Mouse (Mus musculus) limb, embryonic 14.5 days (tissue): ENCODE measurements around the gene Fchsd2. TPM values are rescaled to one million over a fixed set of nuclear protein-coding genes. Genes with fewer than 3 reads are reported as not detected.
A peak's percentile ranks its signal among the peaks of the same experiment; 100 is the strongest.

Source experiments
- ATAC-seq: fragments of 200-750 bp; cut with Nextera tagmentation; 2 replicates; pipeline ENCODE4 v1.8.0; 2017; ENCODE audit warnings: low read depth, moderate number of reproducible peaks, moderate TSS enrichment; ENCODE audit not compliant: low FRiP score
- DNase-seq: peaks from one replicate; pipeline ENCODE4 v3.0.0-alpha.2; 2015; ENCODE audit warnings: low spot score
- H3K27ac ChIP-seq: fragments of 300-500 bp; sonication (generic); replicated peaks from 2 replicates; pipeline ENCODE4 v1.5.1; 2014; ENCODE audit warnings: low read depth, mild to moderate bottlenecking, low read length, moderate library complexity, mixed read lengths
- H3K27me3 ChIP-seq: fragments of 300-500 bp; sonication (generic); 2 replicates; pipeline ENCODE4 v1.6.1; 2014; ENCODE audit warnings: low read length, mixed read lengths; ENCODE audit not compliant: control insufficient read depth, insufficient read depth
- H3K36me3 ChIP-seq: fragments of 300-500 bp; sonication (generic); 2 replicates; pipeline ENCODE4 v1.6.1; 2014; ENCODE audit warnings: mild to moderate bottlenecking, low read length, moderate library complexity, mixed read lengths; ENCODE audit not compliant: control insufficient read depth, insufficient read depth
- H3K4me1 ChIP-seq: fragments of 300-500 bp; sonication (generic); 2 replicates; pipeline ENCODE4 v1.6.1; 2014; ENCODE audit warnings: antibody characterized with exemption, low read length, mixed read lengths; ENCODE audit not compliant: control insufficient read depth, insufficient read depth
- H3K4me2 ChIP-seq: fragments of 300-500 bp; sonication (generic); replicated peaks from 2 replicates; pipeline ENCODE4 v1.6.1; 2014; ENCODE audit warnings: low read depth, mild to moderate bottlenecking, low read length, moderate library complexity; ENCODE audit not compliant: severe bottlenecking
- H3K4me3 ChIP-seq: fragments of 300-500 bp; sonication (generic); replicated peaks from 2 replicates; pipeline ENCODE4 v1.5.1; 2014; ENCODE audit warnings: low read length
- H3K9ac ChIP-seq: fragments of 300-500 bp; sonication (generic); 2 replicates; pipeline ENCODE4 v1.6.1; 2014; ENCODE audit warnings: mild to moderate bottlenecking, low read depth, low read length, moderate library complexity; ENCODE audit not compliant: severe bottlenecking
- H3K9me3 ChIP-seq: fragments of 300-500 bp; sonication (generic); 2 replicates; pipeline ENCODE4 v1.6.1; 2016; ENCODE audit warnings: low read length; ENCODE audit not compliant: control insufficient read depth
- POLR2A ChIP-seq: fragments of 200-500 bp; IDR thresholded peaks from 2 replicates; pipeline ENCODE4 v1.8.0; 2012; ENCODE audit warnings: inconsistent platforms, mild to moderate bottlenecking, moderate library complexity, borderline replicate concordance; ENCODE audit not compliant: insufficient read depth, insufficient read length; ENCODE audit errors: extremely low read depth
- WGBS: fragments of 180-500 bp; shearing (Covaris S2); extraction: QIAGEN DNeasy Blood & Tissue Kit; methylation state at CpG from one replicate; pipeline ENCODE4 v1.1.7; 2014; 5-methylcytosine and 5-hydroxymethylcytosine counted together
- polyA plus RNA-seq, 2 experiments: library from polyadenylated mRNA; depleted of rRNA in 1 of 2; stranded (reverse) in 1 of 2; unstranded in 1 of 2; fragments of >200 nt; fragmentation: Nextera tagmentation in 1 of 2; extraction: Ambion mirVana in 1 of 2; gene quantifications; 2 replicates each; pipeline versions ENCODE4 v1.2.1 to v1.2.3; 2012 to 2014

Gene Fchsd2
- polyA plus RNA-seq, 2 experiments: 19.9 to 21.9 TPM

DNA sequence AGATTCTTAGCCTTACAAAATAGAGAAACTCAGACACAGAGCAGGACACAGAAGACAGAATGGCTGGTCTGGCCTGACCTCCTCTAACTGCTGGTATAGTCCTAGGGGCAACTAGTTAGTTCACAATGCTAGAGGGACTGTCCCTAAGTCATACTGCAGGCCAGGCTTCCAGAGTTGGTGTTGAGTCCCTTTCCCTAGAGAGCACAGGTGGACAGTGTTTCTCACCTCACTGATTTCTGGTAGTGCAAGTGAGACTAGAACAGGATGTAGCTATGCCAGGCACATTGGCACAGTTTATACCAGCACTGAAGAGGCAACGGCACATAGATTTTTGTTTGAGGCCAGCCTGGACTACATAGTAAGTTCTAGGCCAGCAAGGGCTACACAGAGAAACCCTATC lies 200.0 kb downstream of the Fchsd2 start:
- H3K9me3 ChIP-seq: no peaks in the 10 kb centered on the region
- H3K27ac ChIP-seq: no peak overlapping the region
- DNase-seq (no peak), ATAC-seq (no peak)
- H3K4me2 ChIP-seq: no peak overlapping the region
- WGBS: 94% methylated on average over 1 of the region's 1 CpGs
- peaks cover 9% of the 10 kb centered on the region; the same call in 1 of the 2 replicates for H3K4me1 ChIP-seq
- no peaks in the 10 kb centered on the region for H3K27me3 ChIP-seq
- TF ChIP-seq POLR2A: no peak
- H3K9ac ChIP-seq: no peak overlapping the region
- peaks cover 36% of the 10 kb centered on the region for H3K36me3 ChIP-seq
- no peak overlapping the region for H3K4me3 ChIP-seq

DNA sequence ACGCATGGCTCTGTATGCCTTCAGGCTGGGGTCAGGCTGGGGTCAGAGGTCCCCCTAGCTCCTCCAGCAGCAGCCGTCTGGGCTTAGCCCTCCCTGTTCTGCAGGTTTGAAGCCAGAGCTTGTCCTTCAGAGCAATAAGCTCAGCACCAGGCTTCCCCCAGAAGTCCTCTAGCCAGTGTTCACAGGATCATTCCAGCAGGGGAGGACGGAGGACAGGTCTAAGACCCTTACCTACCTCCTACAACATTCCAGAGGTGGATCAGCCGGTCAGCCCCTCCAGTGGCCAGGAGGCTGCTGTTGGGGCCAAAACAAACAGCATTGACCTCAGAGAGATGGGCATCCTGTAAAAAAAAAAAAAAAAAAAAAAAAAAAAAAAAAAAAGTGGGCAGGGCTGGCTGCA lies 200.5 kb downstream of the Fchsd2 start:
- TF ChIP-seq POLR2A: no peak
- ATAC-seq (no peak), DNase-seq (no peak)
- H3K4me1 ChIP-seq: peaks cover 9% of the 10 kb centered on the region; the same call in 1 of the 2 replicates
- H3K9ac ChIP-seq: no peak overlapping the region
- no peaks in the 10 kb centered on the region for H3K27me3 ChIP-seq
- no peaks in the 10 kb centered on the region for H3K9me3 ChIP-seq
- 56% methylated on average over 4 of the region's 4 CpGs for WGBS
- peaks cover 32% of the 10 kb centered on the region for H3K36me3 ChIP-seq
- no peak overlapping the region for H3K27ac ChIP-seq
- H3K4me3 ChIP-seq: no peak overlapping the region
- H3K4me2 ChIP-seq: no peak overlapping the region

DNA sequence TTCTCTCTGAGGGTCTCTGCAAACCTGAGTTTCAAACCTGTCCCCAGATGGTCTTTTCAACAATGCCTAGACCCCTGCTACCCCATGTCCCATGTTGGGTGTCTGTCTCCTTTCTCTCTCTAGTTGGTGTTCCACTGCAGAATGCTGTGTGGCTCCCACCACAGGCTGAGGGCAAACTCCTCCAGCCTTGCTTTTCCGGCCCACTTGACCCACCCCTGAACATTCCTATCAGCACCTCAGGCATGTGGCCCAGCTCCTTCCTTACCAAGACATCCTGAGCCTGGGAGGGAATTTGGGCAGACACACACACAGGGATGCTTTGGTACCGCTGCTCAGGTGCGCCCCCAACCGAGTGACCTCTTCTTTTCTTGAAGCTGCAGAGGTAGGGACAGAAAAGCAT lies 200.9 kb downstream of the Fchsd2 start:
- peaks cover 31% of the 10 kb centered on the region for H3K36me3 ChIP-seq
- H3K27me3 ChIP-seq: no peaks in the 10 kb centered on the region
- no peak overlapping the region for H3K27ac ChIP-seq
- no peaks in the 10 kb centered on the region for H3K9me3 ChIP-seq
- H3K4me3 ChIP-seq: no peak overlapping the region
- no peak for TF ChIP-seq POLR2A
- ATAC-seq: no peak
- 53% methylated on average over 4 of the region's 4 CpGs for WGBS
- no peak for DNase-seq
- H3K4me1 ChIP-seq: peaks cover 9% of the 10 kb centered on the region; the same call in 1 of the 2 replicates
- H3K4me2 ChIP-seq: no peak overlapping the region
- H3K9ac ChIP-seq: no peak overlapping the region

DNA sequence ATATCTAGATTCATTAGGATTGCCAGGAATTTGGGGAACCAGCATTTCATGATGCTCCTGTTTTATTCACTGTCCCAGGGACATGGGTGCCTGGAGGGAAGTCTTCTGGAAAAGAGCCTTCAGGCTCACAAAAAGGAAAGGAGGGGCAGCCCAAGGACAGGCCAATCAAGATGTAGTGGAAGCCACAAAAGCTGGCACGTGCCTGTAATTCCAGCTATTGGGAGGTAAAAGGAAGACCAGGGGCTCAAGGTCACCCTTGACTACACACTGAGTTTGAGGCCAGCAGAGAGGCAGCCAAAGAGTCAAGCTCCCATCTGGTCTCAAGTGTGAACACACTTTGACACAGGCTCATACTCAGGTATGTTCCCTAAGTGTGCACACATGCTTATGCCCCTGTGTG lies 202.8 kb downstream of the Fchsd2 start:
- no peak for DNase-seq
- peaks cover 9% of the 10 kb centered on the region; the same call in 1 of the 2 replicates for H3K4me1 ChIP-seq
- TF ChIP-seq POLR2A: no peak
- no peaks in the 10 kb centered on the region for H3K9me3 ChIP-seq
- H3K9ac ChIP-seq: no peak overlapping the region
- H3K4me2 ChIP-seq: no peak overlapping the region
- no peak overlapping the region for H3K27ac ChIP-seq
- H3K4me3 ChIP-seq: no peak overlapping the region
- peaks cover 16% of the 10 kb centered on the region for H3K36me3 ChIP-seq
- ATAC-seq: no peak
- WGBS: 60% methylated on average over 1 of the region's 1 CpGs
- H3K27me3 ChIP-seq: no peaks in the 10 kb centered on the region

DNA sequence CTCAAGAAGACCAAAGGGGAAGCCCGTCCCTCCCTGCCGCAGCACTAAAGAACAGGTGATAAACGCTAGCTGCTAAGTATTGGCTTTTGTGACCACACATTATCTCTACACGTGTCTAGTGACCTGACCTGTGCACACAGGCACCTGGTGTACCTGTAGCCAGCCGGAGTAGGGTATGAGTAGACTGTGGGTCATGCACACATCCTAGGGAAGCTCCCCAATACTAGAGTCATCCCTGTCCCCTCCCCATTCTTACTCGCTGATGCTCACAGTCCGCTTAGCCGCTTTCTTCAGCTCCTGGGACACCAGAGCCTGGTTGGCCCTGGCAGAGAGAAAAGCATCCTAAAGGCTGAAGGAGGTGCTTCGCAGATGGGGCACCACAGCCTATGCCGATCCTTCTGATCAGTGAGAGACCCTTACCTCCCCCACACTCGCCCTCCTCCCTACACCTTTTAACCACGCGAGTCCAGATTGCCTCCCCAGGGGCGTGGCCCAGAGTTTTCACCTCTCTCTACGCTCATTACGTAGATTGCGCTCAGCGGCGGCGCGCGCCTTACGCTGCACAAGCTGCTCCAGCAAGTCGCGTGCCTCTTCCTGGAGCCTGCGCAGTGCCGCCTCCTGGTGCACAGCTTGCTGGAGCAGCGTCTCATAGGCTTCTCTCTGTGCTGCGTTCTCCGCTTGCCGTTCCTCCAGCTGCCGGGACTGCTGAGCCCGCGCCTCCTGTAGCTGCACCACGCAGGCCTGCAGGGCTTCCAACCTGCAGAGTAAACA lies 203.8 kb downstream of the Fchsd2 start:
- 10% methylated on average over 35 of the region's 35 CpGs for WGBS
- peak; percentile 86 for ATAC-seq
- H3K27ac ChIP-seq: no peak overlapping the region
- no peak for TF ChIP-seq POLR2A
- H3K4me1 ChIP-seq: peaks cover 13% of the 10 kb centered on the region; the same call in 1 of the 2 replicates
- H3K9ac ChIP-seq: peak overlapping the region; percentile 37
- DNase-seq: peak; percentile 86
- peak overlapping the region; percentile 32 for H3K4me3 ChIP-seq
- peak overlapping the region; percentile 60 for H3K4me2 ChIP-seq
- no peaks in the 10 kb centered on the region for H3K9me3 ChIP-seq
- no peaks in the 10 kb centered on the region for H3K27me3 ChIP-seq
- 0 out of 2 replicates have a peak, but pooled peaks cover 8% of the 10 kb centered on the region for H3K36me3 ChIP-seq
